Comparison of ENCODE assay signal across 8 mouse cellular contexts in the genomic region with DNA sequence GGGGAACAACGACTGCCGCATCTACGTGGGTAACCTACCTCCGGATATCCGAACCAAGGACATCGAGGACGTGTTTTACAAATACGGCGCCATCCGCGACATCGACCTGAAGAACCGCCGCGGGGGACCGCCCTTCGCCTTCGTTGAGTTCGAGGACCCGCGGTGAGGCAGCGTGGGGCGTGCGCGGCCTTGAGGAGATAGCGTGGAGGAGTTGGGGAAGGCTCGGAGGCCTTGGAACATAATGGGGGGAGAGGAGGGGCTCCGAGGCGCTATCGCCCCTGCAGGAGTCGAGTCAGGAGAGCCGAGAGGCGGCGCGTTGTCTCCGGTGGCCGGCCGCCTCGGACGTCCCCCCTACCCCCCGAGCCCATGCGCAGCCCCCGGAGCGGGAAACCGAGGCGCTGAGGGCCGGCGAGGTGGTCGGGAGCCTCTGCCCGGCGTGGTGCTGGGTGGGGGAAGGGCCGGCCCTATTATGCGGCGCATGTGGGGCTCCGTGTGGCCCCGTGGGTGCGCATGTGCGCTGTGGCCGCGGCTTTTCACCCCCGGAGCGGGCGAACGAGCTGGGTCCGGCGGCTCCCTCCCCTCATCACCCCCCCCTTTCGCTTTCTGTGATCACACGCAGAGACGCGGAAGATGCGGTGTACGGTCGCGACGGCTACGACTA. TPM values are rescaled to one million over a fixed set of nuclear protein-coding genes. Genes with fewer than 3 reads are reported as not detected.
A peak's percentile ranks its signal among the peaks of the same experiment; 100 is the strongest.
DNase-seq lines count a peak whose midpoint lies in the region; ATAC-seq lines count a peak whose summit lies in the region.

No protein-coding gene starts in this region.

- peaks cover 24% of the 10 kb centered on the region for H3K36me3 ChIP-seq in embryonic facial prominence, embryonic 12.5 days
- peaks cover 24% of the 10 kb centered on the region for H3K36me3 ChIP-seq in heart, embryonic 12.5 days
- peaks cover 17% of the 10 kb centered on the region; the same call in 1 of the 2 replicates for H3K36me3 ChIP-seq in kidney, embryonic 16.5 days (ENCODE audit: insufficient read depth, low read length)
- H3K36me3 ChIP-seq in liver, embryonic 11.5 days (ENCODE audit: control insufficient read depth, insufficient read depth, low read length), result peaks cover 17% of the 10 kb centered on the region

- under 1% methylated on average over 71 of the region's 76 CpGs for WGBS in embryonic facial prominence, embryonic 12.5 days
- under 1% methylated on average over 72 of the region's 76 CpGs for WGBS in heart, embryonic 12.5 days
- WGBS in kidney, embryonic 16.5 days, result under 1% methylated on average over 68 of the region's 76 CpGs
- WGBS in liver, embryonic 11.5 days, result under 1% methylated on average over 76 of the region's 76 CpGs

- no peaks in the 10 kb centered on the region for H3K27me3 ChIP-seq in embryonic facial prominence, embryonic 12.5 days
- no peaks in the 10 kb centered on the region for H3K27me3 ChIP-seq in heart, embryonic 12.5 days (replicated peaks)
- no peaks in the 10 kb centered on the region for H3K27me3 ChIP-seq in kidney, embryonic 16.5 days (ENCODE audit: insufficient read depth, low read length)
- H3K27me3 ChIP-seq in liver, embryonic 11.5 days (replicated peaks; ENCODE audit: control insufficient read depth, insufficient read depth, low read length), result no peaks in the 10 kb centered on the region

- H3K4me3 ChIP-seq in embryonic facial prominence, embryonic 12.5 days, result peak overlapping the region; percentile 96
- peak overlapping the region; percentile 94 for H3K4me3 ChIP-seq in heart, embryonic 12.5 days
- H3K4me3 ChIP-seq in kidney, embryonic 16.5 days (ENCODE audit: low read length), result peak overlapping the region; percentile 71
- peak overlapping the region; percentile 91 for H3K4me3 ChIP-seq in liver, embryonic 11.5 days (ENCODE audit: low read depth, low read length)

- H3K4me1 ChIP-seq in embryonic facial prominence, embryonic 12.5 days, result peaks cover 33% of the 10 kb centered on the region
- peaks cover 22% of the 10 kb centered on the region for H3K4me1 ChIP-seq in heart, embryonic 12.5 days (replicated peaks)
- H3K4me1 ChIP-seq in kidney, embryonic 16.5 days (ENCODE audit: insufficient read depth, low read length), result peaks cover 33% of the 10 kb centered on the region
- H3K4me1 ChIP-seq in liver, embryonic 11.5 days (replicated peaks; ENCODE audit: control insufficient read depth, insufficient read depth, low read length), result peaks cover 17% of the 10 kb centered on the region

- H3K27ac ChIP-seq in embryonic facial prominence, embryonic 12.5 days, result peak overlapping the region; percentile 100
- peak overlapping the region; percentile 100 for H3K27ac ChIP-seq in heart, embryonic 12.5 days (ENCODE audit: poor library complexity, severe bottlenecking)
- H3K27ac ChIP-seq in kidney, embryonic 16.5 days (ENCODE audit: low read length), result peak overlapping the region; percentile 98
- peak overlapping the region; percentile 100 for H3K27ac ChIP-seq in liver, embryonic 11.5 days (ENCODE audit: low read depth, low read length)

- peak overlapping the region; percentile 99 for H3K9ac ChIP-seq in embryonic facial prominence, embryonic 12.5 days
- peak overlapping the region; percentile 99 for H3K9ac ChIP-seq in heart, embryonic 12.5 days
- H3K9ac ChIP-seq in kidney, embryonic 16.5 days (replicated peaks; ENCODE audit: low read length), result peak overlapping the region; percentile 99
- H3K9ac ChIP-seq in liver, embryonic 11.5 days (ENCODE audit: low read depth, low read length), result peak overlapping the region; percentile 100

- DNase-seq in 416B (ENCODE audit: low read depth), result peak; percentile 67
- peak; percentile 77 for DNase-seq in adrenal gland, postnatal 25 days
- DNase-seq in liver, embryonic 11.5 days (ENCODE audit: low spot score), result peak; percentile 74
- DNase-seq in spleen, postnatal 4 days (ENCODE audit: low spot score in 2 of 2), result peak; percentile 72 to 87

- H3K4me2 ChIP-seq in embryonic facial prominence, embryonic 12.5 days (replicated peaks), result peak overlapping the region; percentile 62
- H3K4me2 ChIP-seq in heart, embryonic 12.5 days, result peak overlapping the region; percentile 94
- peak overlapping the region; percentile 95 for H3K4me2 ChIP-seq in kidney, embryonic 16.5 days (replicated peaks; ENCODE audit: low read depth, low read length)
- peak overlapping the region; percentile 92 for H3K4me2 ChIP-seq in liver, embryonic 11.5 days

- ATAC-seq in embryonic facial prominence, embryonic 12.5 days (ENCODE audit: insufficient number of reproducible peaks, insufficient read depth, low FRiP score, low TSS enrichment), result peak; percentile 82
- peak; percentile 72 for ATAC-seq in heart, embryonic 12.5 days (ENCODE audit: insufficient number of reproducible peaks, low FRiP score)
- peak; percentile 78 for ATAC-seq in kidney, embryonic 16.5 days (ENCODE audit: low FRiP score, low TSS enrichment)
- peak; percentile 63 for ATAC-seq in liver, embryonic 11.5 days (replicated peaks; ENCODE audit: low FRiP score)
- ATAC-seq in monocyte, adult 5-6 weeks (replicated peaks; ENCODE audit: insufficient number of reproducible peaks, low FRiP score, low TSS enrichment, poor library complexity, severe bottlenecking), result peak; percentile 8

- no peaks in the 10 kb centered on the region for H3K9me3 ChIP-seq in embryonic facial prominence, embryonic 12.5 days
- no peaks in the 10 kb centered on the region for H3K9me3 ChIP-seq in heart, embryonic 12.5 days (replicated peaks)
- H3K9me3 ChIP-seq in kidney, embryonic 16.5 days (ENCODE audit: low read length), result no peaks in the 10 kb centered on the region
- no peaks in the 10 kb centered on the region for H3K9me3 ChIP-seq in liver, embryonic 11.5 days (ENCODE audit: control insufficient read depth, low read length)

RNA-seq across cellular contexts. Expression of a gene that starts 0.8 kb away (rescaled TPM):
- total RNA-seq in adrenal gland, postnatal 25 days (2021), result 226 and 298 TPM in 2 replicates
- polyA plus RNA-seq in embryonic facial prominence, embryonic 12.5 days (2016; fragmentation: Nextera tagmentation; extraction: Ambion mirVana), result 477 and 513 TPM in 2 replicates
- polyA plus RNA-seq in heart, embryonic 12.5 days (2016; fragmentation: Nextera tagmentation; extraction: Ambion mirVana), result 254 and 260 TPM in 2 replicates
- 283 and 306 TPM in 2 replicates for polyA plus RNA-seq in kidney, embryonic 16.5 days (2015; fragmentation: Nextera tagmentation; extraction: Ambion mirVana)
- polyA plus RNA-seq in liver, embryonic 11.5 days (2014; fragmentation: Nextera tagmentation; extraction: Ambion mirVana), result 323 and 337 TPM in 2 replicates
- 220 to 406 TPM (median 277 TPM) in 3 replicates for total RNA-seq in monocyte, adult 5-6 weeks (2017)

RNA-seq across cellular contexts. Expression of a gene that starts 20.1 kb away (rescaled TPM):
- 45.8 and 51.8 TPM in 2 replicates for total RNA-seq in adrenal gland, postnatal 25 days (2021)
- 59.0 and 59.8 TPM in 2 replicates for polyA plus RNA-seq in embryonic facial prominence, embryonic 12.5 days (2016; fragmentation: Nextera tagmentation; extraction: Ambion mirVana)
- 27.3 and 29.3 TPM in 2 replicates for polyA plus RNA-seq in heart, embryonic 12.5 days (2016; fragmentation: Nextera tagmentation; extraction: Ambion mirVana)
- polyA plus RNA-seq in kidney, embryonic 16.5 days (2015; fragmentation: Nextera tagmentation; extraction: Ambion mirVana), result 40.2 and 44.3 TPM in 2 replicates
- polyA plus RNA-seq in liver, embryonic 11.5 days (2014; fragmentation: Nextera tagmentation; extraction: Ambion mirVana), result 21.7 and 24.0 TPM in 2 replicates
- total RNA-seq in monocyte, adult 5-6 weeks (2017), result 45.9 to 57.0 TPM (median 46.6 TPM) in 3 replicates

RNA-seq across cellular contexts. Expression of a gene that starts 49.9 kb away (rescaled TPM):
- total RNA-seq in adrenal gland, postnatal 25 days (2021), result 50.7 and 68.6 TPM in 2 replicates
- polyA plus RNA-seq in embryonic facial prominence, embryonic 12.5 days (2016; fragmentation: Nextera tagmentation; extraction: Ambion mirVana), result 36.4 and 42.0 TPM in 2 replicates
- 20.7 and 22.9 TPM in 2 replicates for polyA plus RNA-seq in heart, embryonic 12.5 days (2016; fragmentation: Nextera tagmentation; extraction: Ambion mirVana)
- 14.6 and 14.7 TPM in 2 replicates for polyA plus RNA-seq in kidney, embryonic 16.5 days (2015; fragmentation: Nextera tagmentation; extraction: Ambion mirVana)
- polyA plus RNA-seq in liver, embryonic 11.5 days (2014; fragmentation: Nextera tagmentation; extraction: Ambion mirVana), result 5.3 and 6.9 TPM in 2 replicates
- 5.8 to 24.0 TPM (median 11.9 TPM) in 3 replicates for total RNA-seq in monocyte, adult 5-6 weeks (2017)

Comparison
In these comparisons a context has a peak if more than half of its experiments do, and no peak if none do; other contexts are left out.
1. Peak in every context shown above with its lines: DNase-seq, ATAC-seq, H3K4me3 ChIP-seq and H3K27ac ChIP-seq.
2. ATAC-seq: peak in every context shown above with its lines; median percentile 82 in embryonic facial prominence, embryonic 12.5 days; 78 in kidney, embryonic 16.5 days; 72 in heart, embryonic 12.5 days; 63 in liver, embryonic 11.5 days; 8 in monocyte, adult 5-6 weeks.